Mouse (Mus musculus): ENCODE measurements around the gene Ndufa11. TPM values are rescaled to one million over a fixed set of nuclear protein-coding genes. Genes with fewer than 3 reads are reported as not detected.

Ndufa11 gene
- polyA plus RNA-seq, 1 experiment from 2014 or later = 678 TPM

- Histone ChIP-seq H3K27ac (no peak overlapping the region), H3K9me3 (ENCODE audit: control insufficient read depth, low read length) (no peaks in the 10 kb centered on the region), H3K27me3 (ENCODE audit: control insufficient read depth, insufficient read depth, low read length) (no peaks in the 10 kb centered on the region), H3K9ac (no peak overlapping the region), H3K36me3 (replicated peaks; ENCODE audit: control insufficient read depth, insufficient read depth) (peaks cover 90% of the 10 kb centered on the region), H3K4me3 (replicated peaks; ENCODE audit: low read length) (no peak overlapping the region), H3K4me1 (replicated peaks; ENCODE audit: control insufficient read depth, insufficient read depth, low read length) (no peaks in the 10 kb centered on the region), H3K4me2 (replicated peaks) (no peak overlapping the region)
- ATAC-seq (ENCODE audit: low FRiP score) (no peak), DNase-seq (ENCODE audit: low spot score) (no peak)
- 91% methylated on average over 3 of the region's 3 CpGs for WGBS
Observed at GRCm38 (mm10) chr17:56709708-56710107, 7.9 kb upstream of the Ndufa11 start.

DNA sequence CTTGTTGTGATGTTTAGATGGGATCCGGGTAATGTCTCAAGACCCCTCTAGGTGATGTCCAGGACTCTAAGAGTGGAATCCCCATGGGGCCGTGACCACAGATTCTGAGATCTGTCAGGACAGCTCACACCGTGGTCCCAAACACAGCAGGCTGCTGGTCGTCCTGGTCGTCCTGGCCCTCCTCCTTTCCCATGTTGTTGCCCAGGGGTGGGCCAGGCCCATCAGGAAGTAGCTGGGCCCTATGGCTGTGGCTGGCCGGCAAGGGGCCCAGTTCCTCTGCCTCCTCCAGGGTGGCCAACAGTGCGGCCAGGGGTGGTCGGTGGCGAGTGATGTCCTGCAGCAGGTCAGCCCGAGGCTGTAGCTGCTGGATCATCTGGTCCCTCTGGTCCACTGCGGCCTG is 2.2 kb upstream of the Ndufa11 start:
- Histone ChIP-seq H3K4me2 (replicated peaks) (peak overlapping the region; percentile 83), H3K4me3 (replicated peaks; ENCODE audit: low read length) (peak overlapping the region; percentile 76; the same call in 1 of the 2 replicates), H3K9ac (peak overlapping the region; percentile 67), H3K27me3 (ENCODE audit: control insufficient read depth, insufficient read depth, low read length) (no peaks in the 10 kb centered on the region), H3K36me3 (replicated peaks; ENCODE audit: control insufficient read depth, insufficient read depth) (peaks cover 36% of the 10 kb centered on the region), H3K9me3 (ENCODE audit: control insufficient read depth, low read length) (no peaks in the 10 kb centered on the region), H3K4me1 (replicated peaks; ENCODE audit: control insufficient read depth, insufficient read depth, low read length) (peaks cover 25% of the 10 kb centered on the region), H3K27ac (no peak overlapping the region)
- 62% methylated on average over 11 of the region's 11 CpGs for WGBS
- DNase-seq (ENCODE audit: low spot score) = no peak
- no peak for ATAC-seq (ENCODE audit: low FRiP score)

- no peaks in the 10 kb centered on the region for H3K9me3 ChIP-seq (ENCODE audit: control insufficient read depth, low read length)
- H3K4me3 ChIP-seq (replicated peaks; ENCODE audit: low read length) = peak overlapping the region; percentile 76
- peak overlapping the region; percentile 67 for H3K9ac ChIP-seq
- ATAC-seq (ENCODE audit: low FRiP score) = no peak
- DNase-seq (ENCODE audit: low spot score) = peak; percentile 32
- H3K27me3 ChIP-seq (ENCODE audit: control insufficient read depth, insufficient read depth, low read length) = no peaks in the 10 kb centered on the region
- peaks cover 25% of the 10 kb centered on the region for H3K4me1 ChIP-seq (replicated peaks; ENCODE audit: control insufficient read depth, insufficient read depth, low read length)
- H3K36me3 ChIP-seq (replicated peaks; ENCODE audit: control insufficient read depth, insufficient read depth) = peaks cover 30% of the 10 kb centered on the region
- H3K4me2 ChIP-seq (replicated peaks) = peak overlapping the region; percentile 83
- H3K27ac ChIP-seq = peak overlapping the region; percentile 74
- WGBS = 24% methylated on average over 22 of the region's 22 CpGs
Observed at GRCm38 (mm10) chr17:56715914-56716654, 1.5 kb upstream of the Ndufa11 start.

- H3K36me3 ChIP-seq (replicated peaks; ENCODE audit: control insufficient read depth, insufficient read depth) = peaks cover 30% of the 10 kb centered on the region
- H3K9me3 ChIP-seq (ENCODE audit: control insufficient read depth, low read length) = no peaks in the 10 kb centered on the region
- DNase-seq (ENCODE audit: low spot score) (peak; percentile 99), ATAC-seq (ENCODE audit: low FRiP score) (peak; percentile 93)
- peaks cover 25% of the 10 kb centered on the region for H3K4me1 ChIP-seq (replicated peaks; ENCODE audit: control insufficient read depth, insufficient read depth, low read length)
- H3K27ac ChIP-seq = peak overlapping the region; percentile 88
- peak overlapping the region; percentile 83 for H3K4me2 ChIP-seq (replicated peaks)
- peak overlapping the region; percentile 76 for H3K4me3 ChIP-seq (replicated peaks; ENCODE audit: low read length)
- H3K27me3 ChIP-seq (ENCODE audit: control insufficient read depth, insufficient read depth, low read length) = no peaks in the 10 kb centered on the region
- H3K9ac ChIP-seq = peak overlapping the region; percentile 86
- under 1% methylated on average over 49 of the region's 55 CpGs for WGBS
Observed at GRCm38 (mm10) chr17:56716655-56717362, 758 bp upstream of the Ndufa11 start.

DNA sequence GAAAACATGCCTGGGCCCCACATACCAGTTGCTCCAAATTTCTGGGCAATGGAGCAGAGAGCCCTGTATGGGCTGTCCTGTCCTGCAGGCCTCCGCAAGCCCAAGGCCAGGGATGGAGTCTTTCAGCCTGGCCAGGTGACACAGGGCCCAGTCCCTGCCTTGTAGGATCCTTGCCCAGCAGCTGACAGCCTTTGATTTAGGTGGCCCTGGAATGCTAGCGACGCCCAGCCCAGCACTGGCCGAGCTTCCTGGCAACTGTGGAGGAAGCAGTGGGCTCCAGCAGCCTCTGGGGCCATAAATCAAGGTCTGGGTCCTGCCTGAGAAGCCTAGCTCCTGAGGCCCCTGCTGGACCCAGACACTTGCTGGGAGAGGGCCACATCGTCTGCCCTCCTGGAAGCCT is 4.9 kb downstream of the Ndufa11 start:
- DNase-seq (ENCODE audit: low spot score) (no peak), ATAC-seq (ENCODE audit: low FRiP score) (no peak)
- Histone ChIP-seq H3K27ac (no peak overlapping the region), H3K4me3 (replicated peaks; ENCODE audit: low read length) (no peak overlapping the region), H3K27me3 (ENCODE audit: control insufficient read depth, insufficient read depth, low read length) (no peaks in the 10 kb centered on the region), H3K9me3 (ENCODE audit: control insufficient read depth, low read length) (no peaks in the 10 kb centered on the region), H3K4me2 (replicated peaks) (no peak overlapping the region), H3K4me1 (replicated peaks; ENCODE audit: control insufficient read depth, insufficient read depth, low read length) (peaks cover 13% of the 10 kb centered on the region), H3K36me3 (replicated peaks; ENCODE audit: control insufficient read depth, insufficient read depth) (peaks cover 34% of the 10 kb centered on the region), H3K9ac (no peak overlapping the region)
- WGBS = 87% methylated on average over 5 of the region's 5 CpGs

- peaks cover 34% of the 10 kb centered on the region for H3K36me3 ChIP-seq (replicated peaks; ENCODE audit: control insufficient read depth, insufficient read depth)
- no peak overlapping the region for H3K9ac ChIP-seq
- no peak overlapping the region for H3K4me3 ChIP-seq (replicated peaks; ENCODE audit: low read length)
- no peaks in the 10 kb centered on the region for H3K9me3 ChIP-seq (ENCODE audit: control insufficient read depth, low read length)
- WGBS = 86% methylated on average over 11 of the region's 11 CpGs
- ATAC-seq (ENCODE audit: low FRiP score) (no peak), DNase-seq (ENCODE audit: low spot score) (no peak)
- H3K4me2 ChIP-seq (replicated peaks) = no peak overlapping the region
- no peaks in the 10 kb centered on the region for H3K27me3 ChIP-seq (ENCODE audit: control insufficient read depth, insufficient read depth, low read length)
- H3K4me1 ChIP-seq (replicated peaks; ENCODE audit: control insufficient read depth, insufficient read depth, low read length) = peaks cover 8% of the 10 kb centered on the region
- no peak overlapping the region for H3K27ac ChIP-seq
Observed at GRCm38 (mm10) chr17:56723419-56724161, 6.0 kb downstream of the Ndufa11 start.

DNA sequence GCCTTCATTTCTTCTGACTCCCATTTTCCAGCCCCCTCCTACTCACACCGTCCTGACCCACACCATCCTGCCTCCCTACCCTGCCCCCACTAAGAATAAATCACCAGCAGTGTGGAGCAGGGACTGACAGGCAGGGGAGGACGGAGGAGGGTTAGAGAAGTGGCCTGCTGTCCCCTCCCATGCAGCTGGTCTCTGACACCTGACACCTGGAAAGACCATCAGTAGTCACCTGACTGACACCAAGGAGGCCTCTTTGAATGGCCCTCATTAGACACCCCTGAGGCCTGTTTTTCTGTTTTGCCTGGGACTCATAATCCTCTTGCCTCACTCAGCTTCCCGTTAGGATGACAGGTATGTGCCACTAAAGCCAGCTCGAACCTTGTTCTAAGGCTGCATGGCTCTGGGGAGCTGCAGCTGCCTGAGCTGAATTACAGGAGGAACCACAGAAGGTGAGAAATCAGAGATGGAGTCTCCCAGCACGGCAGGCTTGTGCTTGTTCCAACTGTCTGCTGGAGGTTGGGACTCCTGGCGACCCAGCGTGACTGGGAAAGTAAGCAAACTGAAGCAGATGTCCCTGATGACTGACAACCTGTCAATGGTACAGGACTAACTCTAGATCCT is 9.6 kb downstream of the Ndufa11 start:
- DNase-seq (ENCODE audit: low spot score) (no peak), ATAC-seq (ENCODE audit: low FRiP score) (no peak)
- H3K36me3 ChIP-seq (replicated peaks; ENCODE audit: control insufficient read depth, insufficient read depth) = peaks cover 22% of the 10 kb centered on the region
- no peaks in the 10 kb centered on the region for H3K27me3 ChIP-seq (ENCODE audit: control insufficient read depth, insufficient read depth, low read length)
- no peak overlapping the region for H3K4me3 ChIP-seq (replicated peaks; ENCODE audit: low read length)
- no peak overlapping the region for H3K4me2 ChIP-seq (replicated peaks)
- H3K9me3 ChIP-seq (ENCODE audit: control insufficient read depth, low read length) = no peaks in the 10 kb centered on the region
- H3K9ac ChIP-seq = no peak overlapping the region
- H3K4me1 ChIP-seq (replicated peaks; ENCODE audit: control insufficient read depth, insufficient read depth, low read length) = no peaks in the 10 kb centered on the region
- H3K27ac ChIP-seq = no peak overlapping the region
- 12% methylated on average over 7 of the region's 7 CpGs for WGBS

- Histone ChIP-seq H3K4me3 (replicated peaks; ENCODE audit: low read length) (no peak overlapping the region), H3K36me3 (replicated peaks; ENCODE audit: control insufficient read depth, insufficient read depth) (peaks cover 17% of the 10 kb centered on the region), H3K9me3 (ENCODE audit: control insufficient read depth, low read length) (no peaks in the 10 kb centered on the region), H3K9ac (no peak overlapping the region), H3K4me2 (replicated peaks) (no peak overlapping the region), H3K4me1 (replicated peaks; ENCODE audit: control insufficient read depth, insufficient read depth, low read length) (no peaks in the 10 kb centered on the region), H3K27ac (no peak overlapping the region), H3K27me3 (ENCODE audit: control insufficient read depth, insufficient read depth, low read length) (no peaks in the 10 kb centered on the region)
- WGBS = 8% methylated on average over 12 of the region's 12 CpGs
- ATAC-seq (ENCODE audit: low FRiP score) (no peak), DNase-seq (ENCODE audit: low spot score) (no peak)
Observed at GRCm38 (mm10) chr17:56727659-56728058, 10.1 kb downstream of the Ndufa11 start.

GRCm38 (mm10) chr17:56728117-56728516 is 10.6 kb downstream of the Ndufa11 start:
- Histone ChIP-seq H3K9ac (no peak overlapping the region), H3K36me3 (replicated peaks; ENCODE audit: control insufficient read depth, insufficient read depth) (peaks cover 12% of the 10 kb centered on the region), H3K9me3 (ENCODE audit: control insufficient read depth, low read length) (no peaks in the 10 kb centered on the region), H3K4me3 (replicated peaks; ENCODE audit: low read length) (no peak overlapping the region), H3K27ac (no peak overlapping the region), H3K4me2 (replicated peaks) (no peak overlapping the region), H3K27me3 (ENCODE audit: control insufficient read depth, insufficient read depth, low read length) (no peaks in the 10 kb centered on the region), H3K4me1 (replicated peaks; ENCODE audit: control insufficient read depth, insufficient read depth, low read length) (no peaks in the 10 kb centered on the region)
- WGBS = 39% methylated on average over 12 of the region's 12 CpGs
- DNase-seq (ENCODE audit: low spot score) (no peak), ATAC-seq (ENCODE audit: low FRiP score) (no peak)

All from hindbrain, embryonic 14.5 days (tissue).